In the genomic region with DNA sequence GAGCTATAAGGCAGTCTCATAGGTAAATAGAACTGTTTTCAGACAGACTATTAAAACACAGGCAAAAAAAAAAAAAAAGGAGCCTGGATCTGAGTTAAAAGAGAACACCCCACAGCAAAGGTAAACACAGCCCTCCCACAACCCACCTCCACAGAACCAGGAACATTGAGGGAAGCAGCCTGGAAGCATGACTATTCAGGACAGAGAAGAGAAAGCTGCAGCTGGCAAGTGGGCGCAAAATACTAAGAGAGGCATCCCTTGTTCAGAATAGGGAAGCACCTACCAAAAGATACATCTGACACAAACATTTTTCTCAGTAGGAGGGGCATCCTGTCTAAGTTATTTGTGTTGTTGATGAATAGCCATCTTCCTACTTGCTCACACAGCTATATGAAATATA, we compare ENCODE assay signal across 22 mouse cellular contexts.
DNase-seq lines count a peak whose midpoint lies in the region; ATAC-seq and TF ChIP-seq lines count a peak whose summit lies in the region.
"Had no signal": no experiment of that assay in that cellular context is flagged by ENCODE, and none has a peak within 500 bp of the region (broad histone marks: within the 10 kb centered on the region; RNA-seq: fewer than 3 reads in every experiment).

No protein-coding gene starts in this region.

- peak overlapping the region; percentile 71 for H3K27ac ChIP-seq in left cerebral cortex, adult 2 months
- no peak overlapping the region for H3K27ac ChIP-seq in intestine, embryonic 15.5 days
- H3K27ac ChIP-seq: forebrain, embryonic 15.5 days; hindbrain, embryonic 12.5 days; limb, embryonic 13.5 days; liver, embryonic 13.5 days; lung, embryonic 15.5 days; macrophage; midbrain, embryonic 12.5 days; neural tube, embryonic 12.5 days had no signal

- H3K4me1 ChIP-seq in intestine, embryonic 15.5 days (replicated peaks): no peaks in the 10 kb centered on the region
- H3K4me1 ChIP-seq: forebrain, embryonic 15.5 days; heart, embryonic 12.5 days; hindbrain, embryonic 12.5 days; limb, embryonic 13.5 days; liver, embryonic 13.5 days; lung, embryonic 15.5 days; midbrain, embryonic 12.5 days; neural tube, embryonic 12.5 days had no signal

- H3K4me3 ChIP-seq in left cerebral cortex, adult 2 months: no peak overlapping the region
- H3K4me3 ChIP-seq in intestine, embryonic 15.5 days (replicated peaks): no peak overlapping the region
- H3K4me3 ChIP-seq: forebrain, embryonic 15.5 days; heart, embryonic 12.5 days; hindbrain, embryonic 12.5 days; limb, embryonic 13.5 days; liver, embryonic 13.5 days; lung, embryonic 15.5 days; midbrain, embryonic 12.5 days; neural tube, embryonic 12.5 days had no signal

- WGBS in intestine, embryonic 15.5 days: 92% methylated on average over 1 of the region's 1 CpGs

- ATAC-seq in intestine, embryonic 15.5 days: no peak
- ATAC-seq: forebrain, embryonic 15.5 days had no signal

- peak; percentile 87 for DNase-seq in frontal cortex, adult 2 months (ENCODE audit: extremely low spot score in 1 of 2, low spot score in 1 of 2)
- peak; percentile 69 to 82 for DNase-seq in frontal cortex, postnatal 36 days (ENCODE audit: low spot score in 2 of 2)
- peak; percentile 59 to 70 for DNase-seq in left cerebral cortex, adult 2 months (ENCODE audit: extremely low spot score in 1 of 2, low spot score in 2 of 2)
- DNase-seq in right cerebral cortex, postnatal 14 days: peak; percentile 10
- DNase-seq in thymus, postnatal 4 days: no peak
- DNase-seq in urinary bladder, postnatal 14 days (ENCODE audit: low spot score): no peak
- DNase-seq: adrenal gland, postnatal 10 days; cerebellum, adult 11 months; cerebellum, postnatal 14 days; heart, postnatal 14 days; kidney, adult 9 months; kidney, postnatal 36 days; liver, embryonic 13.5 days had no signal

- no peak for TF ChIP-seq CTCF in left cerebral cortex, adult 2 months (IDR thresholded peaks at IDR 0.05)

- H3K9ac ChIP-seq in intestine, embryonic 15.5 days: no peak overlapping the region
- H3K9ac ChIP-seq: forebrain, embryonic 15.5 days; heart, embryonic 12.5 days; hindbrain, embryonic 12.5 days; limb, embryonic 13.5 days; liver, embryonic 13.5 days; lung, embryonic 15.5 days; midbrain, embryonic 12.5 days; neural tube, embryonic 12.5 days had no signal

- intact Hi-C loops in left cerebral cortex, adult 2 months (cut with DNase I): loop anchor here (2.0 to 10.0 kb wide), 6 partner anchors 71 to 747 kb away; a partner anchor contains a TSS

- no peaks in the 10 kb centered on the region for H3K36me3 ChIP-seq in intestine, embryonic 15.5 days
- H3K36me3 ChIP-seq: forebrain, embryonic 15.5 days; heart, embryonic 12.5 days; hindbrain, embryonic 12.5 days; limb, embryonic 13.5 days; liver, embryonic 13.5 days; lung, embryonic 15.5 days; midbrain, embryonic 12.5 days; neural tube, embryonic 12.5 days had no signal

- no peaks in the 10 kb centered on the region for H3K27me3 ChIP-seq in intestine, embryonic 15.5 days (replicated peaks)
- H3K27me3 ChIP-seq: forebrain, embryonic 15.5 days; heart, embryonic 12.5 days; hindbrain, embryonic 12.5 days; limb, embryonic 13.5 days; liver, embryonic 13.5 days; lung, embryonic 15.5 days; midbrain, embryonic 12.5 days; neural tube, embryonic 12.5 days had no signal

- H3K9me3 ChIP-seq in intestine, embryonic 15.5 days: no peaks in the 10 kb centered on the region
- H3K9me3 ChIP-seq: forebrain, embryonic 15.5 days; heart, embryonic 12.5 days; hindbrain, embryonic 12.5 days; limb, embryonic 13.5 days; liver, embryonic 13.5 days; lung, embryonic 15.5 days; midbrain, embryonic 12.5 days; neural tube, embryonic 12.5 days had no signal

- H3K4me2 ChIP-seq in intestine, embryonic 15.5 days (replicated peaks): no peak overlapping the region
- H3K4me2 ChIP-seq: forebrain, embryonic 15.5 days; heart, embryonic 12.5 days; hindbrain, embryonic 12.5 days; limb, embryonic 13.5 days; liver, embryonic 13.5 days; lung, embryonic 15.5 days; midbrain, embryonic 12.5 days; neural tube, embryonic 12.5 days had no signal

Comparison
In these comparisons a context has a peak if more than half of its experiments do, and no peak if none do; other contexts are left out.
1. DNase-seq: peak in frontal cortex, adult 2 months (2 of 2), frontal cortex, postnatal 36 days (2 of 2), left cerebral cortex, adult 2 months (2 of 2) and right cerebral cortex, postnatal 14 days (single experiment); none in thymus, postnatal 4 days (single experiment) and urinary bladder, postnatal 14 days (single experiment).